Mouse (Mus musculus) kidney, adult 9 months (tissue): ENCODE measurements around the gene Olfm2.
A peak's percentile ranks its signal among the peaks of the same experiment; 100 is the strongest.

Experiments used
- DNase-seq: peaks from one replicate; pipeline ENCODE4 v3.0.0; 2022

Olfm2 gene

DNA sequence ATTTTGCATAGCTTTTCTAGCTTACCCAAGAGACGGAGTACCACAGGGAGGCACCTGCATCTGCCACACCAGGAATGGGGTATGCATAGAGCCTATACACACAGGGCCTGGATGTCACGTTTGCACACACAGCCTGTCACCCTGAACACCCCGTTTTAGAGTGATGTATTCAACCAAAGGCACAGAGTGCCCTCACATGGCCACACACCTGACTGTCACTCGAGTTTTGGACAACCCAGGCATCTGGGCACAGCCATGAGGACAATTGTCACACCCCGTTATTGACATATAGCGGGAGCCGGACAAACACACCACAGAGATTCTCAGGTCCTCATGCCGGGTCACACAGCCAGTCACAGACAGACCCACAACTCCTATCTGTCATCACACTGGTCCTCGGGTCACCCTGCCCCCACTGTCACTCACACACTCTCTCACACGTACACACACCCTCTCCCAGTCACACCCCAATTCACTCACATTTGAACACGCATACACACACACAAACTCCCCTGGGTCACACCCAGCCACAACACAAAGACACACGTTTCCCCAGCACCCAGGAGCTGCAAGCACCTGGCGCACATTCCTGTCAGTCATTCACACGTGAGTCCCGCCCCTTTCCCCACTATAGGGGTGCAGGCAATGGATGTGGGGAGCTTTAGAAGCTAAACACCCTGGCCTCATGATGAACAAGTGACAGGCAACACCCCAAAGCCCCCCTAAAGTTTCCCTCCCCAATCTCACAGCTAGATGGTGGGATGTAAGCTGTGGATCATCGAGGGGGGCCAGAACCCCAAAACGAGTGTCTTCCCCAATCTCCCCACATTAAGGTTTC, 801 bp downstream of the Olfm2 start:
- DNase-seq, result no peak

DNA sequence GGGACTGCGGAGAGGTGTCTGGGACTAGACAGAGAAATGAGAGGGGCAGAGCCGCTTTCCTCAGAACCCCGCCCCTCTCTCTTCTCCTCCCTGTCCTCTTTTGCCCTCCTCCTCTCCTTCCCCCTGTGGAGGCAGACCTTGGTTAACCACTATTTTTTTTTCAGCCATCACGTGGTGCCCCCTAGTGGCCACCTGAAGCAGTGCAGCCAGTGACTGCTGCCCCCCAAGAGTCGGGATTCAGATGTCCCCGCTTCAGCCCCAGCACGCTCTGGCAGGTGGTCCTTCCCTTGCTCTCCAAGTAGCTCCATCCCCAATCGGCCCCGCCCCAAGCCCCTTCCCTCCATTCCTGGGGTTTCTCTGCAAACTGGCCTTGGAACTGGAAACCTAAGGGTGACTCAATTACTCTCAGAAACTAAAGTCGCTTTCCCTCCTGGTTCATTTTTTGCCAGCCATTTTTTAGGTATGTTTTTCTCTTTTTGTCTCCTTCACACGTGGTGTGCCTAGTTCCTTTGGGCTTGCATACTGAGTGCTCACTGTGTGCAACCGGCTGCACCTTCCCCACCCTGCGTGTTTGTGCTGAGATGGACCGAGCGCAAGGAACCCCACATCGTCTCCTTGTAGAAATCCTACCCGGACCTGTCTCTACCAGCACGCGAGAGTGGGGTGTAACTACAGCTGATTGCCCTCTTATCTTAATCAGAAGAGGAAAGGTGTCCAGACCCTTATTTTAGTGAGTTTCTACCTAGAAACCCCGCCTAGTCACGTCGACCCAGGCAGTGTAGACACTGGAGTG, 2.0 kb downstream of the Olfm2 start:
- peak; percentile 25 for DNase-seq

- DNase-seq, result peak; percentile 88
These were observed 5.7 kb downstream of the Olfm2 start for GRCm38 (mm10) chr9:20740407-20740806.

- DNase-seq, result no peak
These were observed 7.7 kb downstream of the Olfm2 start for GRCm38 (mm10) chr9:20738251-20738999.

- DNase-seq, result no peak
These were observed 8.9 kb downstream of the Olfm2 start for GRCm38 (mm10) chr9:20737227-20737626.

- no peak for DNase-seq
These were observed 11.5 kb downstream of the Olfm2 start for GRCm38 (mm10) chr9:20734692-20735091.

- no peak for DNase-seq
These were observed 14.4 kb downstream of the Olfm2 start for GRCm38 (mm10) chr9:20731797-20732196.

DNA sequence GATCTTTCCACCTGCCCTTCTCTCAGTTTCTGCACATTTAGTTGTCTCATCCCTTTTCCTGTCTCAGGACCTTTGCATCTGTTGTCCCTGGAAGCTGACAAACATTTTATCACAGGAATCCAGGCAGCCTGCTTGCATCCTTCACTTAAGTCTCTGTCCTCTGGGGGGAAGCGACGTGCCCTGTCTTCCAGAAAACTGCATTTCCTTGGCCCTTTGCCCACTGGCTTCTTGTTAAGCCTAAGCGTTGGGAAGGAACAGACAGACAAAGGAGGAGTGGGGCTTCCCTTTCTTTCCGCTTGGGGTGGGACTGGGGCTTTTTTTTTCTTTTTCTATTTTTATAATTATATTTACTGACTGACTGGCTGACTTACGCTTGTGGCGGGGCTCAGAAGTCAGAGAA, 16.7 kb downstream of the Olfm2 start:
- DNase-seq, result no peak

- DNase-seq, result peak; percentile 23
These were observed 18.5 kb downstream of the Olfm2 start for GRCm38 (mm10) chr9:20727601-20728113.

- DNase-seq, result no peak
These were observed 19.1 kb downstream of the Olfm2 start for GRCm38 (mm10) chr9:20726859-20727600.

DNA sequence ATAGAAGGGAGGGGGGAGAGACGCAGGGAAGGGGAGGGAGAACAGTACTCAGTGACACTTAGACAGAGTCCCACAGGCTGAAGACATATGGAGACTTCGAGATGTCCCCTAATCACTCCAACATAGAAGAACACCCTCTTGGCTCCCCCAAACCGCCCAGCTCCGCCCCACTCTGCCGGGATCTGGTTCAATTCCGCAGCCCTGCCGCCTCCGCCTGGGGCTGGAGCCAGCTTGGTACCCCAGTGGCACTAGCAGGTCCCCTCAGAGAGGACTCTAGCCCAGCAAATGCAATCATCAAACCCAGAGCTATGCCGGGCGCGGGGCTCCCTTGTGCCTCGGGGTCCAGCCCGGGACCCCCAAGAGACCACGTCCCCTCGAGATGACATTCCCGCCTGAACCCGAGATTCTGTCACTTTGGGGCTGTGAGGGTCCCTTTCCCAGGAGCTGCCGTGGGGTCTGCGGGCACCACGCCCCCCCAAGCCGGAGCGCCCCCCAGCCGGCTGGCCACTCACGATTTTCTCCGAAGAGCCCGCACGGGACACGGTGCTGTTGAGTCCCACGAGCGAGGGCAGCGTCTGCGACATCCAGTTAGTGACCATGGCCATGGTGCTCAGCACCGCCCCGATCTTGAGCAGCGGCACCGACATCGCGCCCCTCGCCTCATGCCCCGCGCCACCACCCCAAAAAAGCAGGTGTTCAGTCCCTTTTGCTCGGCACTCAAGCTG, 19.9 kb downstream of the Olfm2 start:
- no peak for DNase-seq

DNA sequence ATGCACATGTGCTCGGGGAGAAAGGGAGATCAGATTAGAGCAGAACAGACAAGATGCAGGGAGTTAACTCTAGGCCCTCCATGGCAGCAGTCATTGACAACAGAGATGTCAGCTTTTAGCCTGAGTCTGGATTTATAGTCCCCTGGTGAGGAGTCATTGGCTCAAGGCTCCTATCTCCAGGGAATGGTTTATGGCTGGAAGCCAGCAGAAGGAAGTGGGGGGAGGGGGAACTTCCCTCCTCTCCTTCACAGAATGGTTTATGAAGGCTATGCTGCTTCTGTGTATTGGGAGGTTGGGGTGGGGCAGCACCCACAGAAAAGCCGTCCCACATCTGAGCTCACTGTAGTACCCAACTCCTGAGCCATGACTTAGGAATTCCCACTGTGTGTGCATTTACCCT, 24.6 kb downstream of the Olfm2 start:
- peak; percentile 31 for DNase-seq

DNA sequence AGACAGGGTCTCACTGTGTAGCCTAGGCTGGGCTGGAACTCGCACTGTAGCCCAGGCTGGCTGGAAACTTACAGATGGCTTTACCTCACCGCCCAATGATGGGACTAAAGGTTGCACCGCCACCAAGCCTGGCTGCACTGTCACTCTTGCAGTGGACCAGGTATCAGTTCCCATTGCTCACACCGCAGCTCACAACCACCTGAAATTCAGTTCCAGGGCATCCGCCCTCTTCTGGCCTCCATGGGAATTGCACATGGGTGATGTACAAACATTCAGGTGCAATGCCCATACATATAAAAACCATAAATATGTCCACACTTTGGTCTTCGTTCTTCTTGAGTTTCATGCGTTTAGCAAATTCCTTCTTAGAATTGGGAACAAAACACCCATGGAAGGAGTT, 30.8 kb downstream of the Olfm2 start:
- no peak for DNase-seq

GRCm38 (mm10) chr9:20713478-20713987, 32.6 kb downstream of the Olfm2 start:
- DNase-seq, result no peak

DNA sequence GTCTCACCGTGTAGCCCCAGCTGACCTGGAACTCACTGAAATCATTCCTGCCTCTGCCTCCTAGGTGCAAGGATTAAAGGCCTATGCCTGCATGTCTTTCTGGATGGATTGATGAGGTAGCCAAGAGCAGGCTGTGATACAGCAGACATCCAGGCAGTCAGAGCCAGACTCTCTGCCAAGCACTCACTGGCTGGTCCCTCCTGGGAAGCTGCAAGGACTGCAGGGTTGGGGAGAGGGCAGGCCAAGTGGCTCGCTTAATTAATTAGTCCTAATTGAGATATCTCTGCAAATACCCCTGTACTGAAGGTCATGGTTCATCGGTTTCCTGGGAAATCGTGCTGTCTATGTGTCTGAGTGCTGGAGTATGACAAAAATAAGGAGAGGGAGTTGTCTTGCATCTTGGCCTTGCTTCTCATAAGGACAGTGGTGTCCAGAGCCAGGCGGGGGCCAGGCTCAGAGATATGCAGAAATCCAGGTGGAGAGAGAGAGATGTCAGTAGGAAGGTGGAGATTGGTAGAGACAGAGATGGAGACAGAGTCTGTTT, 33.1 kb downstream of the Olfm2 start:
- no peak for DNase-seq

DNA sequence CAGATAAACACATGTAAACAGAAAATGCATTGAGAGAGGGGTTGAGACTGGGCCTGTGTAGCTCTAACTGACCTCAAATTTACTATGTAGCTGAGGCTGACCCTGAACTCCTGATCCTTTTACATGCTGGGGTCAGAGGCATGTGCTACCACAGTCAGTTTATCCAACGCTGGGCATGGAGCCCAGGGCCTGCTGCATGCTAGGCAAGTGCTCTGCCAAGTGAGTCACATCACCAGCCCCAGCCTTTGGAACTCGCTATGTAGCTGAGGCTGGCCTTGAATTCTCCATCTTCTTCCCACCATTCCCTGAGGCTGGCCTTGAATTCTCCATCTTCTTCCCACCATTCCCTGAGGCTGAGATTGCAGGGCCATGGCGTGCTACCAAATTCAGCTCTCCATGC, 35.7 kb downstream of the Olfm2 start:
- no peak for DNase-seq

GRCm38 (mm10) chr9:20705981-20706380, 40.2 kb downstream of the Olfm2 start:
- DNase-seq, result no peak

- no peak for DNase-seq
These were observed 40.7 kb downstream of the Olfm2 start for GRCm38 (mm10) chr9:20705420-20705819.

GRCm38 (mm10) chr9:20703832-20704380, 42.2 kb downstream of the Olfm2 start:
- no peak for DNase-seq

GRCm38 (mm10) chr9:20697466-20697865, 48.7 kb downstream of the Olfm2 start:
- no peak for DNase-seq
